Mouse (Mus musculus): ENCODE results near the gene Ascc1. TPM values are rescaled to one million over a fixed set of nuclear protein-coding genes. Genes with fewer than 3 reads are reported as not detected.
"Not testable (repeated sequence)": the region's sequence is repeated elsewhere in the genome, so short reads cannot be mapped to it uniquely, and the experiment has no call there.

Gene Ascc1
- polyA plus RNA-seq, 1 experiment from 2014 or later, result 41.3 TPM

DNA sequence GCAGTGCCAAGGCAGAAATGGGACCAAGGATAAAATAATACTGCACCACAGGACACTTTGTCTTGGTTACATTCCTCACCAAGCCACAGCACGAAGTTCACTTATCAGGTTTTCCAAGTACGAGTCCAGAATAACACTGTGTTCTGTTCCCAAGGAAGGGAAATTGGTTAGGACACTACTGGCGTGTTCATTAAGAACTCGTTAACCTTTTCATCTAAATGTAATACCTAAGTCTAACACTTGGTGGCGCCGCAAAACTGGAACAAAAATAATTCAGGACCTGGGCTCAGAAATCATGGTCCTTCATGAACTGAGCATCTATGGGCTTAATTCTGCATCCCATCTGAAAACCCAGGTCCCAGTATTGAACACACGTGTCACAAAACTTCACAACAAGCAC, 5.0 kb upstream of the Ascc1 start:
- H3K36me3 ChIP-seq, result peaks cover 42% of the 10 kb centered on the region
- peaks cover 13% of the 10 kb centered on the region for H3K4me1 ChIP-seq
- H3K4me3 ChIP-seq, result no peak overlapping the region
- no peak overlapping the region for H3K9ac ChIP-seq
- WGBS, result 14% methylated on average over 7 of the region's 7 CpGs
- no peaks in the 10 kb centered on the region for H3K27me3 ChIP-seq
- no peak overlapping the region for H3K27ac ChIP-seq
- ATAC-seq (ENCODE audit: insufficient number of reproducible peaks, low FRiP score, low TSS enrichment, low read depth), result no peak
- H3K4me2 ChIP-seq, result no peak overlapping the region
- H3K9me3 ChIP-seq, result no peaks in the 10 kb centered on the region

DNA sequence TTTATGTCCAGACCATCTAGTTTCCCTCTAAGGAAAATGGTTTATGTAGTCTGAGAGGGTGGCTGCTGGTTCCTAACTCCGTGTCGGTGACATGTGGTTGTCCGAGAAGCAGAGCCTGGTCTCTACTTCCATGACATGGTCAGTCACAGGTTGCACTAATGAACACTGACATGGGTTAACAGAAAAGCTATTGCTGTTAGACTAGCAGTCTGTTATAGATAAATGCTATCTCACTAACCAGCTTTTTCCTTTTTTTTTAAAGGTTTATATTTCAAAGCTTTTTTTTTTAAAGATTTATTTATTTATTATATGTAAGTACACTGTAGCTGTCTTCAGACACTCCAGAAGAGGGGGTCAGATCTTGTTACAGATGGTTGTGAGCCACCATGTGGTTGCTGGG, 3.5 kb upstream of the Ascc1 start:
- no peak for ATAC-seq (ENCODE audit: insufficient number of reproducible peaks, low FRiP score, low TSS enrichment, low read depth)
- Histone ChIP-seq H3K9me3 (no peaks in the 10 kb centered on the region), H3K9ac (no peak overlapping the region), H3K4me2 (no peak overlapping the region), H3K27me3 (no peaks in the 10 kb centered on the region), H3K36me3 (peaks cover 35% of the 10 kb centered on the region), H3K4me1 (peaks cover 21% of the 10 kb centered on the region), H3K27ac (no peak overlapping the region), H3K4me3 (no peak overlapping the region)
- 84% methylated on average over 3 of the region's 3 CpGs for WGBS

DNA sequence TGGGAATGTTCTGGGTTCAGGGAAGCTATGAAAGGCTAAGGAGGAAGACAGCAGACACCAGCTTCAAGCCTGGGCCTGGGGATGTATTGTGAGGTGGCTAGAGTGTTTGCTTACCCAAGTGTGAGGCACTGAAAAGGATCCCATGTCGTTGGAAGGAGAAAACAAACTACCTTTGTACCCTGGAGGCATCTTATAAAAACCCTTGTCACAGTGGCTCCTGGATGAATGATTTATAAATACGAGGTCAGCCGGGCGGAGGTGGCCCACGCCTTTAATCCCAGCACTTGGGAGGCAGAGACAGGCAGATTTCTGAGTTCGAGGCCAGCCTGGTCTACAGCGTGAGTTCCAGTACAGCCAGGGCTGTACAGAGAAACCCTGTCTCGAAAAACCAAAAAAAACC, 942 bp upstream of the Ascc1 start:
- peaks cover 21% of the 10 kb centered on the region for H3K4me1 ChIP-seq
- H3K36me3 ChIP-seq, result peaks cover 13% of the 10 kb centered on the region; the same call in 1 of the 2 replicates
- H3K27ac ChIP-seq; H3K27me3 ChIP-seq; ATAC-seq (ENCODE audit: insufficient number of reproducible peaks, low FRiP score, low TSS enrichment, low read depth); H3K9me3 ChIP-seq; H3K9ac ChIP-seq: not testable (repeated sequence)
- WGBS, result 72% methylated on average over 8 of the region's 8 CpGs
- H3K4me3 ChIP-seq, result peak overlapping the region; percentile 72
- peak overlapping the region; percentile 78 for H3K4me2 ChIP-seq

DNA sequence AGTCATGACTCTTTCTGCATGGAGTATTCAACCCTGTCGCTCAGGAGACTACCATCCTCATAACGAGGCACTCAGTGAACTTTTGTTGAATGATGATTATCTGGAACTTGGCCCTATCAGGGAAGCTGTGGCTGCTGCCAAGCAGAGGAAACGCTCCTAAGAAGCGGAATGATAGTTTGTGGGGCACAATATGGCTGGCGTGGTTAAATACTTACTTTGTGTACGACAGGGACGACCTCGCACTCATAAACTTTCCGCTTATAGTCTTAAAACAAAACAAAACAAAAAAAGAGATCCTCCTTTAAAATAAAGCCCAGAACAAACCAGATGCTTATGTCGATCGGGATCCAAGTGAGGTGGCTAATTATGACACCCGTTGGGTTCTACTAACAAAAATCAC, 402 bp upstream of the Ascc1 start:
- ATAC-seq (ENCODE audit: insufficient number of reproducible peaks, low FRiP score, low TSS enrichment, low read depth), result no peak
- Histone ChIP-seq H3K27me3 (no peaks in the 10 kb centered on the region), H3K9ac (peak overlapping the region; percentile 58), H3K36me3 (peaks cover 11% of the 10 kb centered on the region; the same call in 1 of the 2 replicates), H3K27ac (peak overlapping the region; percentile 98), H3K4me1 (peaks cover 21% of the 10 kb centered on the region), H3K4me3 (peak overlapping the region; percentile 72), H3K4me2 (peak overlapping the region; percentile 78), H3K9me3 (no peaks in the 10 kb centered on the region)
- WGBS, result 4% methylated on average over 12 of the region's 12 CpGs

DNA sequence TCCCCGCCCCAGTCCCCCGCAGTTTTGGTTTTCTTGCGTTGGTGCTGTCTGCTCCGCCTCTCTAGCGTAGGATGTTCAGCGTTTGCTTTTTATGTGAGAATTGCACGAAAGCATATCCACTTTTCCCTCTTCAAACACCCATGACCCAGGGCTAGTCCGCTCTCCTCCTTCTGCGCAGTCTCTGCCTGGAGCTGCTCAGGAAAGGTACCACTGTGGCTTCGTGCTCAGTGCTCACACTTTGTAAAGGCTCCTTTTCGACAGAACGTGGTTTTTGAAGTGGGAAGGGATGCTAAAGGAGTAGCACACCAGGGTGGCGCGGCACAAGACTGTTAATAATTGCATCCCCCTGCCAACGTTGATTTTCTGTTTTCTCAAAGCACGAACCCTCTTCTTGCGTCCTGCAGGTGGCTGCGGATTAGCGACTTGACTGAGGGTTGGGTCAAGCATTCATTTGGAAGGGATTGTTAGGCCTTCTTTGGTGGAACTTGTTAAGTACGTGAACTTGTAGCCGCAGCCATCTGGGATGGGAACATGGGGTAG, 678 bp downstream of the Ascc1 start:
- peak overlapping the region; percentile 98 for H3K27ac ChIP-seq
- no peaks in the 10 kb centered on the region for H3K27me3 ChIP-seq
- H3K4me1 ChIP-seq, result peaks cover 21% of the 10 kb centered on the region
- under 1% methylated on average over 21 of the region's 21 CpGs for WGBS
- H3K9me3 ChIP-seq, result no peaks in the 10 kb centered on the region
- peak overlapping the region; percentile 72 for H3K4me3 ChIP-seq
- H3K36me3 ChIP-seq, result peaks cover 20% of the 10 kb centered on the region
- peak overlapping the region; percentile 78 for H3K4me2 ChIP-seq
- H3K9ac ChIP-seq, result peak overlapping the region; percentile 31
- no peak for ATAC-seq (ENCODE audit: insufficient number of reproducible peaks, low FRiP score, low TSS enrichment, low read depth)

DNA sequence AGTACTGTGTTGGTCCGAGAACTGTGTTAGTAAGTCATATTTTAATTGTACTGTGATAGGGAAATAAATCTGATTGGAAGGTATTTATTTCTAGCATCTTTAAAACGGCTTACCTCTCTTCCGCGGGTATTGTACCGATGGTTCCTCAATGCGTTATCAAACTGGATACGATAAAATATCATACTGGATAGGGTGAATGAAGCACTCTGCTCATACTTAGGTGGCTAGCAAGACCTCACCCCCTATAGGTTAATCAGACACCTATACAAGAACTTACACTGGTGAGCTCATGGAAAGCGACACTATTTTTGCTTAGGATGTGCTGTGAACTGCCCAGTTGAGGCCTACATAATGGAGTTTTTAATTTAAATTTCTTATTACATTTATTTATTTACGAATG, 1.2 kb downstream of the Ascc1 start:
- H3K27me3 ChIP-seq, result no peaks in the 10 kb centered on the region
- peak overlapping the region; percentile 78 for H3K4me2 ChIP-seq
- WGBS, result 69% methylated on average over 9 of the region's 9 CpGs
- peak overlapping the region; percentile 72 for H3K4me3 ChIP-seq
- ATAC-seq (ENCODE audit: insufficient number of reproducible peaks, low FRiP score, low TSS enrichment, low read depth), result no peak
- peaks cover 25% of the 10 kb centered on the region for H3K36me3 ChIP-seq
- no peak overlapping the region; the same call in 1 of the 2 replicates for H3K9ac ChIP-seq
- peaks cover 21% of the 10 kb centered on the region for H3K4me1 ChIP-seq
- no peaks in the 10 kb centered on the region for H3K9me3 ChIP-seq
- H3K27ac ChIP-seq, result peak overlapping the region; percentile 98

DNA sequence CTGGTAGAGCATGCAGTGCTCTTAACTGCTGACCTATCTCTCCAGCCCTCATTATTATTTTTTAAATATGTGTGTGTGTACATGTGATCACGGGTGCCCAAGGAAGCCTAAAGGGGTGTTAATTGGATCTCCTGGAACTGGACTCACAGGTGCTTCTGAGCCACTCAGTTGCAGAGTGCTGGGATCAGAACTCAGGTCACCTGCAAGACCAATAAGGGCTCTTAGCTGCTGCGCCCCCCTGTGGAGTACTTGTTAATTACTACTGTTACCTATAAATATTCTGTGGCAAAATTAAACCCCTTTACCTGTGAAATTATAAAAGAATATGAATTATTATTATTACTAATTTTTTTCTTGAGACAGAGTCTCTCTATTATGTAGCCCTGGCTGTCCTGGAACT, 2.7 kb downstream of the Ascc1 start:
- 62% methylated on average over 2 of the region's 2 CpGs for WGBS
- Histone ChIP-seq H3K9ac (no peak overlapping the region), H3K4me2 (no peak overlapping the region), H3K36me3 (peaks cover 23% of the 10 kb centered on the region), H3K9me3 (no peaks in the 10 kb centered on the region), H3K4me3 (no peak overlapping the region), H3K27ac (no peak overlapping the region), H3K4me1 (peaks cover 21% of the 10 kb centered on the region), H3K27me3 (no peaks in the 10 kb centered on the region)
- ATAC-seq (ENCODE audit: insufficient number of reproducible peaks, low FRiP score, low TSS enrichment, low read depth), result no peak

DNA sequence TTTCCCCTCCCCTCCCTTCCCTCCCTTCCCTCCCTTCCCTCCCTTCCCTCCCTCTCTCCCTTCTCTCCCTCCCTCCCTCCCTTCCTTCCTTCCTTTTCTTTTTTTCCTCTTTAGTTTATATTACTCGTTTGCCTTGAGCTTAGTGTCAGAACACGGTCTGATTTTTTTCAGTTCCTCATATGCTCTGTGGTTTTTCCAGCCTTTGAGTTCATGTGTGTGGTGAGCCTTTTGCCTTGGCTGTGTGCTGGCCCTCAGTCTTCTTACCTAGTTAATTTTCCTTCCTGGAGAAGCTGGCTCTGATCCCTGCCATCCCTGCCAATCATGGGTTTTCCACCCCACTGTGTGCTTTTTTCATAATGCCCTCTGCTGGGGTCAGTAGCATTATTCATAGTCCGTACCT, 6.5 kb downstream of the Ascc1 start:
- no peaks in the 10 kb centered on the region for H3K27me3 ChIP-seq
- no peak overlapping the region for H3K4me2 ChIP-seq
- no peaks in the 10 kb centered on the region for H3K4me1 ChIP-seq
- H3K36me3 ChIP-seq, result peaks cover 46% of the 10 kb centered on the region
- 63% methylated on average over 3 of the region's 3 CpGs for WGBS
- H3K27ac ChIP-seq, result no peak overlapping the region
- H3K4me3 ChIP-seq, result no peak overlapping the region
- H3K9me3 ChIP-seq, result no peaks in the 10 kb centered on the region
- no peak for ATAC-seq (ENCODE audit: insufficient number of reproducible peaks, low FRiP score, low TSS enrichment, low read depth)
- H3K9ac ChIP-seq, result no peak overlapping the region

DNA sequence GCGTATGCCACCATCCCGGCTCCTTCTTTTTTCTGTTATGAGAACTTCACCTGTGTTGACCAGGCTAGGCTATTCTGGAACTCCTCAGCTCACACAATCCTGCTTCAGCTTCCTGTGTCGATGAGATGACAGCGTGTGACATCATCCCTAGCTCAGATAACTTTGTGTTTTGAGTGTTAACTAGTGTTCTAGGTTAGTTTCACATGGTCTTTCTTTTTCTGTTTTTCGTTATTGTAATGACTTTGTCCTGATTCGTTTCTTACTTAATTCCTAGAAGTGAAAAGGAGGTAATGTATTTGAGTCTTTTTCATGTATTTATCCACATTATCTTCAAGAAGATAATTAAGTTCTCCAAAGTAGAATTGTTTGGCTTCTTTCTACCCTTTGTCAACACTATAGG, 13.6 kb downstream of the Ascc1 start:
- no peak for ATAC-seq (ENCODE audit: insufficient number of reproducible peaks, low FRiP score, low TSS enrichment, low read depth)
- Histone ChIP-seq H3K27ac (no peak overlapping the region), H3K9ac (no peak overlapping the region), H3K4me1 (no peaks in the 10 kb centered on the region), H3K36me3 (peaks cover 60% of the 10 kb centered on the region), H3K27me3 (no peaks in the 10 kb centered on the region), H3K4me2 (no peak overlapping the region), H3K4me3 (no peak overlapping the region), H3K9me3 (no peaks in the 10 kb centered on the region)
- 88% methylated on average over 6 of the region's 6 CpGs for WGBS

DNA sequence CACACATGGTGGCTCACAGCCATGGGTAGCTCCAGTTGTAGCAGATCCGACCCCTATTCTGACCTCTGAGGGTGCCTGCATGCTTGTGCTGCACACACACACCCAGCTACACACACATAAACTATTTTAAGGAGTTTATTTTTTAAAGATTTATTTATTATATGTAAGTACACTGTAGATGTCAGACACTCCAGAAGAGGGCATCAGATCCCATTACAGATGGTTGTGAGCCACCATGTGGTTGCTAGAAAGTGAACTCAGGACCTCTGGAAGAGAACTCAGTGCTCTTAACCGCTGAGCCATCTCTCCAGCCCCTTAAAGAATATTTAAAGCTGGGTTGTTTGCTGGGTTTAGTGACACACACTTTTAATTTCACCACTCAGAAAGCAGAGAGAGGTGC, 16.7 kb downstream of the Ascc1 start:
- Histone ChIP-seq H3K4me2 (no peak overlapping the region), H3K9me3 (no peaks in the 10 kb centered on the region), H3K9ac (no peak overlapping the region), H3K27me3 (no peaks in the 10 kb centered on the region), H3K4me1 (no peaks in the 10 kb centered on the region), H3K4me3 (no peak overlapping the region), H3K36me3 (peaks cover 46% of the 10 kb centered on the region), H3K27ac (no peak overlapping the region)
- ATAC-seq (ENCODE audit: insufficient number of reproducible peaks, low FRiP score, low TSS enrichment, low read depth), result no peak
- 74% methylated on average over 2 of the region's 2 CpGs for WGBS

DNA sequence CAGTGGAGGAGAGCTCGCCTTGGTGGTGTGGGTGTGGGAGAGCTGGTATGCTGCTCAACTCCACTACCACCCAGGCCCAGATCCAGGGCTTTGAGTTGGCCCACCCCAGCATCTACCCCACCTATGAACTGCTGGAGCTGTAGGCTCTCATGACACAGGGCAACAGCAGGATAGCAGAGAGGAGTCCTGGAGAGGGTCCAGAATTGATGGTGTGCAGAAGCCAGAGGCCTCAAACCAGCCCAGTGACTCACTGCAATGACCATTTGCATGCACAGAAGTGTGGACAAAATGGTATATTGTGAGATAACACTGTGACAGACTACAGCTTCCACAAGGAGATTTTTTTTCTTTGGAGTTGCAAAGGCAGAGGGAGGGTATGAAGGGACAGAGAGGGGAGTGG, 21.1 kb downstream of the Ascc1 start:
- 75% methylated on average over 1 of the region's 1 CpGs for WGBS
- Histone ChIP-seq H3K9ac (no peak overlapping the region), H3K36me3 (peaks cover 19% of the 10 kb centered on the region), H3K4me2 (no peak overlapping the region), H3K27ac (no peak overlapping the region), H3K27me3 (no peaks in the 10 kb centered on the region), H3K4me1 (peaks cover 23% of the 10 kb centered on the region), H3K4me3 (no peak overlapping the region), H3K9me3 (no peaks in the 10 kb centered on the region)
- no peak for ATAC-seq (ENCODE audit: insufficient number of reproducible peaks, low FRiP score, low TSS enrichment, low read depth)

DNA sequence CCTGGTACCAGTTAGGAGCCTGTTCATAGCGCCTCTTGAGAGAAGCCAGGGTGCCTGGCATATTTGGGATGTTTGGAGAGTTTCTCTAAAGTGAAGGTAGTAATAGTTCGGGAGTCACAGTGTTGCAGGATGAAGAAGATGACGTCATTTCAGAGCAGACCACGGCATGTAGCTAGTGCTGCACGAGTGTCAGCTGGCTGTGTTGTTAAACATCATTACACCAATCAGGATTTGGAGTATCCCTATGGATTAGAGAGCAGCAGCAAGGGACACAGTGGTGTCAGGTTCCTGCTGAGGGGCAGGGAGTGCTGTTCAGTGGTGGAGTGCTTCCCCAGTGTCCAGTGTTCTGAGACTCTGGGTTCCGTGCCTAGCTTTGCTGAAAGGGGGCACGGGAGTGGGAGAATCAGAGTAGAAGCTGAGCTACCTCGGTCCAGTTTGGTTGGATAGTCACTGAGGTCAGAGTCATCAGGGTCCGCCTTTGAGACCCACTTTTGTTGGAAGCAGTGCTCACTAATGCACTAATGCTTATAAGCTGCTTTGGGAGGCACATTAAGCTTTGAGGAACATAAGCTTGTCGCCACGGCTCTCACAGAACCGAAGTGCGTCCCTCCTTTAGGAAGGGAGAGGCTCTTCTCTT, 24.3 kb downstream of the Ascc1 start:
- WGBS, result 30% methylated on average over 13 of the region's 13 CpGs
- no peaks in the 10 kb centered on the region for H3K27me3 ChIP-seq
- ATAC-seq (ENCODE audit: insufficient number of reproducible peaks, low FRiP score, low TSS enrichment, low read depth), result no peak

More for the DNA sequence above, 24.3 kb downstream of the Ascc1 start:
- Histone ChIP-seq H3K36me3 (peaks cover 7% of the 10 kb centered on the region), H3K9me3 (no peaks in the 10 kb centered on the region), H3K4me2 (no peak overlapping the region), H3K4me3 (no peak overlapping the region), H3K9ac (no peak overlapping the region), H3K27ac (peak overlapping the region; percentile 76), H3K4me1 (peaks cover 33% of the 10 kb centered on the region)

Measured in limb, embryonic 15.5 days (tissue).